Mouse (Mus musculus): ENCODE measurements at regions not wholly inside any gene's neighbourhood (a gene's known extent, or its start where the extent isn't known, plus 50 kb on each side); places are given as distances from the start of the nearest gene placed in this dataset.

GRCm38 (mm10) chr14:25116424-25116823 is 342.6 kb upstream of the Zmiz1 start:
- DNase-seq (ENCODE audit: low spot score in 2 of 2) = peak; percentile 42 to 71

DNA sequence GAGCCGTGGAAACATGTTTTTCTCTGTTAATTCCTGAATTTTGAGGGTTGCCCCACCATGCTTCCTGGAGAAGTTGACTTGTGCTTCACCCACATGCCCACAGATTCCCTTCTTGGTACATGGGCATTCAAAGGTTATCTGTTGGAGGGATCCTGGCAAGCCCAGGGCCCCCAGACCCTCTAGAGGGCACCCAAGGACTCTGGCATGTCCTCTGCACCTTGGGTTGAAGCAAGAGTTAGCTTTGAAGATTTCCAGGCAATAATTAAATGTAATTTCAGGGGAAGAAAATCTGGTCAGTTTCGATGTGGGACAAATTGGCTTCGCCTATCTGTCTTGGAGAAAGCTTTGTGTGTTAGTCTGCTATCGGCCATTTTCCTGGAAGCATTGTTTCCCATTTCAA is 339.0 kb upstream of the Zmiz1 start:
- no peak for DNase-seq (ENCODE audit: low spot score in 2 of 2)

DNA sequence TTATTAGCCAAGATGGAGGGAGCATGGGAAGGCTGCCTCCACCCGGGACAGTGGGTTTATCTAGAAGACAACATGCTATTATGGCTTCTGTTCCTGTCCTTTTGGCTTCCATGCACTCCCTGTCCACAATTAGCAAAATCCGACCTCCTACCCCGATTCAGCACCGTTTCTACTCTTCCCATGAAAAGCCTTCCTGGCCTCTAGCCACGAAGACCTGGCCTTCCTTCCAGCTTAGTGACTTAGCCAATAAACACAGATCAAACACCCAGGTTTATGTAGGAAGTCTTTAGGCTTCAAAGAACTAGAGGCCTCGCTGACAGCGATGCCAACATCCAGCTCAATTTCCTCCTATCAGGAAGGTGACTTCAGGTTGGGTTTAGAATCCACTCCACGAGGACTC is 338.5 kb upstream of the Zmiz1 start:
- DNase-seq (ENCODE audit: low spot score in 2 of 2) = no peak

- no peak for DNase-seq (ENCODE audit: low spot score in 2 of 2)
These were observed 335.9 kb upstream of the Zmiz1 start for GRCm38 (mm10) chr14:25122971-25123535.

GRCm38 (mm10) chr14:25123541-25124337 is 335.2 kb upstream of the Zmiz1 start:
- no peak for DNase-seq (ENCODE audit: low spot score in 2 of 2)

DNA sequence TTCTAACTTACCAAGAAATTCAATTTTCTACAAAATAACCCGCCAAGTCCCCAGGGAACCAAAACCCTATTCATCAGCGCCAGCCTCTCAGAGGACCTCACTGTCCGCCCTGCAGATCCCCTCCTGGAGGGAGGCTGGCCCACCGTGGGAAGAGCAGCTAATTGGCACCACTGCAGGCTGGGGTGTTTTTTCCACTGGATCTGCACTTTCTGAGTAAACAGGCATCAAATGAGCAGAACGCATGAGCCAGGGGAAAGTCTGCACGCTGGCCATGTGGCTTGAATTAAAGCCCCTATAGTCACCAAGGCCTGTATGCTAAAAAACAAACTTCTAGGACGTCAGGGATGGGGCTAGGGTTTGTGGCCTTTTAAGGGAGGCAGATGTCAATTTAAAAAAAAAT is 332.4 kb upstream of the Zmiz1 start:
- no peak for DNase-seq (ENCODE audit: low spot score in 2 of 2)

DNA sequence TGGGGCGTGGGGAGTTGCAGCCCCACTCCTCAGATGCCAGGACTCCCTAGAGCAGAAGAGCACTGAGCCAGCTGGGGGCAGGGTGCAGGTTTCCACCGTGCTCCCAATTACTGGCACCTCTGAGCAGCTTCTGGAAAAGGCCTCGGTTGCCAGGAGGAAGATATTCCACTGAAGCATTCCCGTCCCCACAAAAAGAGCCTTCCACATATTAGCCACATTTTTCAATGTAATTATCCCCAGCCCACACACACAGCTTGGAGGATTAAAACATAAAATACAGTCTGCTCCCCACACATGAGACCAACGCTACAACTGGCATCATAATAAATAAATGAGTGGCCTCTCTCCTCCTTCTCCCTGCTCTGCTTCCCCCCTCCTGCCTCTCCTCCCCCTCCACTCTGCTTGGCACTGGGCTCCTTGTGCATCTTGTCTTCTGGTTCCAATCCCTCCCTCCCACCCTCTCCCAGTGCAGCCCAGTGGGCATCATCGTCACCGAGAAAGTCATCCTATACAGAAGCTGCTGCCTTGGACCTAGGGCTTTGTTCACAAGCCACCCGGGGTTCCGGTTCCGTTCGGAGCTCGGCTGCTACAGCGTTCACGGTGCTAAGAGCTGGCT is 331.3 kb upstream of the Zmiz1 start:
- DNase-seq (ENCODE audit: low spot score in 2 of 2) = peak; percentile 57

DNA sequence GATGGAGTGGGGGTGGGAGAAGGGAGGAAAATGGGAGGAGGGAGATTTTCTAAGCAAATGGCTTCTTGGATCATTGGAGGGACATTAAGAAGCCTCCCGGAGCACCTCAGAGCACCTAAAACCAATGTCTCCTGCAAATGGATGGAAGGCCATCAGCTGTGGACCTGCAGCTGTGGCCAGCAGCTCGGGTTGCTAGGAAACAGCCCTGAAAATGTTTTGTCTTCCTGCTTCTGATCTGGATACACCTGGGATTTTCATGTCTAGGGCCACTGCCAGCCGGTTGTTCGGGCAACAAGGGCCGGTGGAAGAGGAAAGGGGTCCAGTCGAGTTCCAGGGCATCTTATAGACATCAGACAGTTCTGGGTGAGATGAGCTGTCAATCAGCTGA is 330.8 kb upstream of the Zmiz1 start:
- no peak for DNase-seq (ENCODE audit: low spot score in 2 of 2)

DNA sequence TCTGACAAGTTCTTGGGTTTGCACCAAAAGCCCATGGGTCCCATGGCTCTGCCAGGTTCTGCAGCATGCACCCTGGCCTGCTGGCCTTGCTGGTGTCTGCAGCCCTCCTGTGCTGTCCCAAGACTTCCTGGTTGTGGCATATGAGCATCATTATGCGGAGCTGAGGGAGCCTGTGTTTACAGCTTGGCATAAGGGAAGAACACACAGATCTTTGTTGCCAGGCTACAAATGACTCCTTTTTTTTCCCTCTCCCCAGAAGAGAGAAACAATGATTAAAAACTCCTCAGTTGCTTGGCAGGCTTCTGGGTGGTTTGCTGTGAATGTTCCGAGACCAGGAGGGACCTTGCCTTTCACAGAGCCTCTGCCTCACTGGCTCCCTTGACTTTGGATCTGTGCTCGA is 323.6 kb upstream of the Zmiz1 start:
- peak in 1 of 2 experiments; percentile 52 for DNase-seq (ENCODE audit: low spot score in 2 of 2)

GRCm38 (mm10) chr14:25137312-25137711 is 321.7 kb upstream of the Zmiz1 start:
- no peak for DNase-seq (ENCODE audit: low spot score in 2 of 2)

GRCm38 (mm10) chr14:25138485-25138884 is 320.5 kb upstream of the Zmiz1 start:
- no peak for DNase-seq (ENCODE audit: low spot score in 2 of 2)

GRCm38 (mm10) chr14:25141933-25142332 is 317.1 kb upstream of the Zmiz1 start:
- no peak for DNase-seq (ENCODE audit: low spot score in 2 of 2)

- DNase-seq (ENCODE audit: low spot score in 2 of 2) = no peak
These were observed 315.9 kb upstream of the Zmiz1 start for GRCm38 (mm10) chr14:25143051-25143450.

DNA sequence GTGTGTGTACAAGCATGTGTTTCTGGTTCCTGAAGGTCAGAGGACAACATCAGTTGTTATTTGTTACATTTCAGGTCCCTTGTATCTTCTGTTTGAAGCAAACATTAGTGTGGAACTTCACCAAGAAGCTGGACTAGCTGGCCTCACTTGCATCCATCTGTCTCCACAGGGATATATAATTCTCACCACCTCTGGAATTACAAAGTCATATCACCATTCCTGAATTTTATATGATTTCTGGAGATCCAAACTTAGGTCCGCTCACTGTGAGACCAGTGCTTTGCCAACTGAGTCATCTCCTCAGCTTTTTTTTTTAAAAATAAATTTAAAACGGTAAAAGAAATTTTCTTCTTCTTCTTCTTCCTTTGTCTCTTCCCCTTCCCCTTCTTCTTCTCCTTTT is 311.3 kb upstream of the Zmiz1 start:
- DNase-seq (ENCODE audit: low spot score in 2 of 2) = no peak

- no peak for DNase-seq (ENCODE audit: low spot score in 2 of 2)
These were observed 308.0 kb upstream of the Zmiz1 start for GRCm38 (mm10) chr14:25150968-25151367.

DNA sequence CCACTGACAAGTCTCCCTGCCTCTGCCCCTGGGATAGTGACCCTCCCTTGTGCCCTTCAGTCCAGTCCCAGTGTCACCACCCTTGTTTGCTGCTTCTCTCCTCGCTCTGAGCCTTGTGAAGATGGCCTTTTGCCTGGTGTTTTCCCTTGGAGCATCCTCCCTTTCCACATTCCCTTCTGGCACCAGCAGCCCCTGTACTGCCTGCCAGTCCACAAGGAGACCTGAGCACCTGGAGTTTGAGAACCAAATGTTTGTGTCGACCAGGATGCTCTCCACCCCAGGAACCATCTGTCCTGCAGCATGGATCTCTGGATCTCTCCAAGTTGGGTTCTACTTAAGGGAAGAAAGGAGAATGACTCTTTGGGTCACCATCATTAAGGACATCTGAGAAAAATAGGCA is 307.5 kb upstream of the Zmiz1 start:
- no peak for DNase-seq (ENCODE audit: low spot score in 2 of 2)

- DNase-seq (ENCODE audit: low spot score in 2 of 2) = no peak
These were observed 305.4 kb upstream of the Zmiz1 start for GRCm38 (mm10) chr14:25153573-25153972.

- DNase-seq (ENCODE audit: low spot score in 2 of 2) = no peak
These were observed 304.8 kb upstream of the Zmiz1 start for GRCm38 (mm10) chr14:25154180-25154579.

DNA sequence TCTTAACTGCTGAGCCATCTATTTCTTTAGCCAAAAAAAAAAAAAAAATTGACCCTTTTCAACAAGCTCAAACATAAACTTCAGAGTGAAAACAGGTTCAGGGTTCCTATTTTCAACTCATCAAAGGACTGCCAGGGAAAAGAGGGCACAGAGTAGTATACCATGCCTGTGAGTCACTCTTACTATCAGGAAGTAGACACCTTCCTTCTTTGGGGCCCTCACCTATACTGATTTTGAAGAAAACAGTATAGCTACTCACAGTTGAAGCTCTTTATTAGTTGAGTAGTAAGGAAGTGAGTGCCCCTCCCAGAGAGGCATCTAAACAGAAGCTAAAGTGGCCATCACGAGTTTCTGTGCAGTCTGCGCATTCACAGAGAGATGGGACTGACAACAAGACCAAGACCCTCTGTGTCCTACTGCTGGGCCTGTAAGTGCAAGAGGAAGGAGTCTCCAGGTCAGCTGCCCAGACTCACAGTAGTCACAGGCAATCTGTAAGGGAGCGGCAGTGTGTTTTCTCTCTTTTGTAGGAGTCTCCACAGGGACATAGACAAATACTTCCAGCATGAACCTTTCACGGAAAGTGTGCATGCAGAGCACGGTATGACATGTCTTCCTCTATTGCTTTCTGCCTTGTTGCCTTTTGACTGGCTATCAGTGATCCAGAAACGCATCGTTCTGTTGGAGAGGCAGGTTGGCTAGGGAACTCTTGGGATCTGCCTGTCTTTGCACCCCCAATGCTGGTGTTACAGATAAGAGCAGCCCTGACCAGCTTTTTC is 303.8 kb upstream of the Zmiz1 start:
- no peak for DNase-seq (ENCODE audit: low spot score in 2 of 2)

GRCm38 (mm10) chr14:25156171-25156570 is 302.8 kb upstream of the Zmiz1 start:
- DNase-seq (ENCODE audit: low spot score in 2 of 2) = no peak

DNA sequence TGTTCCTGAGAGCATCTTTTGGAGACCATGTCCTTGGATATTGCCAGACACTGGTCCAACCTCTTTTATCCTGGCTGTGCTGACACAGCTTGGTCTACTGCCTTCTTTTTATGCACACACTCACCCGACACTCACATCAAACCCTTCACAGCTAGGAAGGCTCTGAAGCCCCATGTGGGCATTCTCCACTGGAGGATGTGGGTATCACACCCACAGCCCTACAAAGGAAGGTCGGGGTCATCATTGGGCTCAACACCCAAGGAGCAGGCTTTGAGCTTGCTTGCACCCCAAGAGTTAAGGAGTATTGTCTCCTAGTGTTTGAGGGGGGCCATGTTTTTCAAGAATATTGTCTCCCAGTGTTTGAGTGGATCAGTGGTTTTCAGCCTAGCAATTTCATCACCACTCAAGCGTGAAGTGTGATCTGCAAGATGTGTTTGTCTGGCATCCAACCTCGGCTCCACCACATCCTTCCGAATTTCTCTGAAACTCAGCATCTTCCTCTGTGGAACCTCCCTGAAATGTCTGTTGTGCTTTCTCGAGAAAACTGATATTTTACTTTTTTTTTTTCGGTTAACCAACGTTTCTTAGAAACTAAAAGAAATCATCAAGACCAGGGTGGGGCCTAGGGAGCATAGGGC is 297.2 kb upstream of the Zmiz1 start:
- no peak for DNase-seq (ENCODE audit: low spot score in 2 of 2)
